Comparison of ENCODE assay signal across 9 mouse cellular contexts in the genomic region with DNA sequence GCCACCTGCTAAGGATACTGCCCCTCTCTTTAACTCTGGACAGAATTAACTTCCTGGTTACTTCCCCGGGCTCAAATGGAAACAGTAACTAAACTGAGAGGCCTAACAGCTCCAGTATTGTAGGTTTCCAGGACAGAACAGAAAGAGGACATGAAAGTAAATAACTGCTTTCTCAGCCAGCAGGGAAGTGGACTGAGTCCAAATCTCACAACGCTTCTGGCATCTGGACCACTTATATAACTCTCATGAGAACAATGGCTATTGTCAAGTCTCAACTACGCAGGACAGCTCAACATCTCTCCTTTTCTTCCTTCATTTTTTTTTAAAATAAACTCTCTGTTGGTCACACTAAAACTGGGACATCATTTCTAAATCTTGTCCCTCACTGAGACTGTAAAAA.
DNase-seq lines count a peak whose midpoint lies in the region; ATAC-seq and TF ChIP-seq lines count a peak whose summit lies in the region.
"Had no signal": no experiment of that assay in that cellular context is flagged by ENCODE, and none has a peak within 500 bp of the region (broad histone marks: within the 10 kb centered on the region; RNA-seq: fewer than 3 reads in every experiment).

No protein-coding gene starts in this region.

- peaks cover 5% of the 10 kb centered on the region for H3K4me1 ChIP-seq in forebrain, embryonic 16.5 days (replicated peaks; ENCODE audit: control insufficient read depth, insufficient read depth, low read length)
- no peaks in the 10 kb centered on the region for H3K4me1 ChIP-seq in forebrain, embryonic 10.5 days
- H3K4me1 ChIP-seq in lung, embryonic 16.5 days (replicated peaks; ENCODE audit: control insufficient read depth, insufficient read depth, low read length): no peaks in the 10 kb centered on the region; the same call in 1 of the 2 replicates

- peak; percentile 15; the same call in 1 of the 2 replicates for ATAC-seq in forebrain, embryonic 16.5 days
- ATAC-seq in lung, embryonic 16.5 days (ENCODE audit: low read depth): peak; percentile 34; the same call in 1 of the 2 replicates
- ATAC-seq in granulocyte monocyte progenitor cell, adult 5-6 weeks (replicated peaks; ENCODE audit: poor library complexity, severe bottlenecking): no peak

- no peaks in the 10 kb centered on the region for H3K36me3 ChIP-seq in forebrain, embryonic 16.5 days (ENCODE audit: control insufficient read depth, insufficient read depth)
- no peaks in the 10 kb centered on the region for H3K36me3 ChIP-seq in forebrain, embryonic 10.5 days (replicated peaks)
- no peaks in the 10 kb centered on the region for H3K36me3 ChIP-seq in lung, embryonic 16.5 days (ENCODE audit: control insufficient read depth, insufficient read depth, low read length)

- no peak for TF ChIP-seq CTCF in left cerebral cortex, adult 2 months (IDR thresholded peaks at IDR 0.05)

- no peak overlapping the region for H3K27ac ChIP-seq in forebrain, embryonic 16.5 days (ENCODE audit: low read length)
- no peak overlapping the region for H3K27ac ChIP-seq in forebrain, embryonic 10.5 days
- no peak overlapping the region for H3K27ac ChIP-seq in lung, embryonic 16.5 days (ENCODE audit: low read length)
- H3K27ac ChIP-seq in left cerebral cortex, adult 2 months: 0 out of 2 replicates have a peak overlapping the region, but pooled peaks have one; percentile 22

- WGBS in forebrain, embryonic 16.5 days: 28% methylated on average over 3 of the region's 3 CpGs
- 82% methylated on average over 3 of the region's 3 CpGs for WGBS in forebrain, embryonic 10.5 days
- WGBS in lung, embryonic 16.5 days: 9% methylated on average over 3 of the region's 3 CpGs

- H3K9ac ChIP-seq in forebrain, embryonic 16.5 days (replicated peaks; ENCODE audit: low read depth, low read length): no peak overlapping the region
- no peak overlapping the region for H3K9ac ChIP-seq in lung, embryonic 16.5 days (ENCODE audit: low read length)

- intact Hi-C loops in left cerebral cortex, adult 2 months (cut with DNase I): no loop called here

- H3K9me3 ChIP-seq in forebrain, embryonic 16.5 days (ENCODE audit: control insufficient read depth, low read length): no peaks in the 10 kb centered on the region
- no peaks in the 10 kb centered on the region for H3K9me3 ChIP-seq in forebrain, embryonic 10.5 days
- H3K9me3 ChIP-seq in lung, embryonic 16.5 days (ENCODE audit: control insufficient read depth, low read length): no peaks in the 10 kb centered on the region

- no peak for DNase-seq in forebrain, embryonic 10.5 days (ENCODE audit: extremely low spot score, low spot score)
- no peak for DNase-seq in lung, postnatal 4 days
- peak; percentile 5 for DNase-seq in cerebellum, adult 9-11 months
- DNase-seq in left cerebral cortex, adult 2 months (ENCODE audit: extremely low spot score in 1 of 2, low spot score in 2 of 2): peak in 1 of 2 experiments; percentile 11
- no peak for DNase-seq in urinary bladder, postnatal 10 days (ENCODE audit: low spot score)
- DNase-seq: kidney, adult 2 months had no signal

- H3K4me3 ChIP-seq in forebrain, embryonic 16.5 days (replicated peaks; ENCODE audit: low read length): no peak overlapping the region
- H3K4me3 ChIP-seq in forebrain, embryonic 10.5 days: no peak overlapping the region
- no peak overlapping the region for H3K4me3 ChIP-seq in lung, embryonic 16.5 days (ENCODE audit: low read length)
- H3K4me3 ChIP-seq in left cerebral cortex, adult 2 months: no peak overlapping the region

- H3K27me3 ChIP-seq in forebrain, embryonic 16.5 days (replicated peaks; ENCODE audit: control insufficient read depth, insufficient read depth, low read length): no peaks in the 10 kb centered on the region
- H3K27me3 ChIP-seq in forebrain, embryonic 10.5 days (ENCODE audit: poor library complexity, severe bottlenecking): no peaks in the 10 kb centered on the region
- no peaks in the 10 kb centered on the region for H3K27me3 ChIP-seq in lung, embryonic 16.5 days (ENCODE audit: control insufficient read depth, insufficient read depth, low read depth, low read length)

- H3K4me2 ChIP-seq in forebrain, embryonic 16.5 days (ENCODE audit: low read length): no peak overlapping the region
- H3K4me2 ChIP-seq in lung, embryonic 16.5 days (ENCODE audit: low read depth, low read length): no peak overlapping the region
